Mouse (Mus musculus) heart, postnatal 0 days (tissue): ENCODE measurements at regions not wholly inside any gene's neighbourhood (a gene's known extent, or its start where the extent isn't known, plus 50 kb on each side); places are given as distances from the start of the nearest gene placed in this dataset.

Experiments used
- CTCF ChIP-seq: IDR thresholded peaks from 2 replicates; pipeline ENCODE4 v1.5.1; 2016; ENCODE audit warnings: antibody characterized with exemption, control low read depth, low read depth
- EP300 ChIP-seq: IDR thresholded peaks from 2 replicates; pipeline ENCODE4 v1.6.1; 2016; ENCODE audit warnings: antibody characterized with exemption, low read depth

GRCm38 (mm10) chr4:99354241-99354640 lies 58.5 kb downstream of the Gm12689 start:
- TF ChIP-seq CTCF (no peak), EP300 (no peak)
